Mouse (Mus musculus): ENCODE measurements around the gene Greb1. TPM values are rescaled to one million over a fixed set of nuclear protein-coding genes. Genes with fewer than 3 reads are reported as not detected.

Greb1 gene
- 5.3 TPM for total RNA-seq (2023)

DNA sequence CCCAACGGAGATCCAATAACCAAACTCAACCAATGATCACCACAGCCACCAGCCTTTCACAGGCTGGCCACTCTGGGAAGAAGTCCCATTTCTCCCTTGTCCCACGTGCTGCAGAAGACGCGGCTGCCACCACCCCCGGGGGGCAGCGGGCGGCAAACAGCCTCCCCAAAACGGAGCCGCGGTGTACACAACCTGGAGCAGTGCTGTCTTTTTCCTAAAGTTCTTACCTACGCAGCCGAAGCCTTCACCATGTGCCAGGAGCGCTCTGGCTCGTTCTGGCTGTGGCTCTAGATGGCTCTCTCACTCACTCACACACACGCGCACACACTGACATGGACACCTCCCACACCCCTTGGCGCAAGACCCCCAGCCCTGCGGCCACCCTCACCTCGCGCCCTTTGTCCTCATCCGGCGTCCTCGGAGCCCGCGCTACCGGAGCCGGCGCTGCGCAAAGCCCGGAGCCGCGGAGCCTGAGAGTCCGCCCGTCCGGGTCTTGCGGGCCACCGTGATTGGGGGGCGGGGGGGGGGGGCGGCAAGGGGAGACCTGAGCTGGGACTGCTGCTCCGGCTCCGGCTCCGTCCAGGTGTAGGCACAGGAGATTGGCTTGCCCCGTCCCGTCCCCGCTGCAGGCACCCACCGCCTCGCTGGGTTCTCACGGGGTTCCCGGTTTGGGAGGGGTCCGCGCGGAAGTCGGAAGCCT is at the start of gene Greb1:
TSS of gene Greb1 (minus strand) at position 628 of the 700 bp plus-strand sequence.

DNA sequence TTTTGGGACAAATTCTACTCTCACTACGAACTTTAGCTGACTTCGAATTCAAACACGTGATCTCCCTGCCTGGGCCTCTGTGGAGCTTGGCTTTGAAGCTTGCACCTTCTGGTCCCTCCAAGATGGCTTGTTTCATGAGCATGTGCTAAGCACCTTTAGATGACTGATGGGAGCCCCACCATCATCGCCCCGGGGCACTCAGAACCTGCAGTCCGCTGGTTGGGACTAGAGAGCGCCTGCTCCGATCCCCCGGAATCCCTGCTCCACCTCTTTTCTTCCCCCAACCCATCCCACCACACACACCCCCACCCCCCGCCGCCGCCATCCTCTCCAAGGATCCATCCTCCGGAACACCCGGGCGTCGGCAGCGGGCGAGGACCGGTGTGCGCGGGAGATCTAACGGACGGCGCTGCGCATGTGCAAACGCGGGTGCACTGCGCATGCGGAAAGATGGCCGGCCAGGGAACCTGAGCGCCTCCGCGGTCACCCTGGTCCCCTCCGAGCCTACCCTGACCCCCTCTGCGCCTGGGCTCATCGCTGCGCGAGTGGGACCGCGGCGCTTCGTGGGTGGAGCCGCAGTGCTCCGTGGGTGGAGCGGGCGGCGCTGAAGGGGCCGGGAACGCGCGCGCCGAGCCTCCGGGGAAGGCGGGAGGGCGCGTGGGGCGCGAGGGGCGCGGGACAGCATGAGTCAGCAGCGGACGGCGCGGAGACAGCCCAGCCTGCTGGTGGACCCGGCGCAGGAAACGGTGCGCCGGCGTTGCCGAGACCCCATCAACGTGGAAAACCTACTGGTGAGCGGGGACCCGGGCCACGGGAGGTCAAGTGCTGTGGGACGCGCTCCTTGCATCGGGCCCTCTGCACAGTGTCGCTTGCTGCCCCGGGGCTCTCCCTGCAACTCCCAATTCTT is 10.1 kb upstream of the Greb1 start, which contains the start of gene E2f6:
TSS of gene E2f6 (plus strand) at position 439 of the 907 bp plus-strand sequence.

GRCm38 (mm10) chr12:16653332-16654093 is 147.2 kb downstream of the Greb1 start, which contains the start of gene Ntsr2:
Gene Ntsr2 (plus strand): TSS chr12:16653382.

Other genes starting within 250 kb of the Greb1 start
- 54.2 TPM for gene Lpin1, start 189.9 kb downstream of the Greb1 start, total RNA-seq (2023)
- gene Ntsr2, start 147.5 kb downstream of the Greb1 start, total RNA-seq (2023) = not detected
- 12.5 TPM for gene E2f6, start 10.1 kb upstream of the Greb1 start, total RNA-seq (2023)
- 44.5 TPM for gene Rock2, start 94.0 kb upstream of the Greb1 start, total RNA-seq (2023)
- gene Pqlc3, start 199.5 kb upstream of the Greb1 start, total RNA-seq (2023) = 16.0 TPM
- gene 2410004P03Rik, start 210.8 kb upstream of the Greb1 start, total RNA-seq (2023) = not detected